Mouse (Mus musculus) thymus, adult 2 months (tissue): ENCODE measurements around the gene Hist1h1e.

Experiments used
- CTCF ChIP-seq: fragments of 200-500 bp; IDR thresholded peaks from 2 replicates; pipeline ENCODE4 v1.5.1; 2012; ENCODE audit warnings: mild to moderate bottlenecking, control low read depth, low read length, moderate library complexity, borderline replicate concordance; ENCODE audit not compliant: control insufficient read depth, poor library complexity, insufficient read depth; ENCODE audit errors: extremely low read depth
- POLR2A ChIP-seq: fragments of 200-500 bp; IDR thresholded peaks from 2 replicates; pipeline ENCODE4 v1.6.1; 2012; ENCODE audit warnings: mild to moderate bottlenecking, low read length, control low read depth, moderate library complexity; ENCODE audit not compliant: control insufficient read depth, poor library complexity, insufficient read depth; ENCODE audit errors: extremely low read depth

DNA sequence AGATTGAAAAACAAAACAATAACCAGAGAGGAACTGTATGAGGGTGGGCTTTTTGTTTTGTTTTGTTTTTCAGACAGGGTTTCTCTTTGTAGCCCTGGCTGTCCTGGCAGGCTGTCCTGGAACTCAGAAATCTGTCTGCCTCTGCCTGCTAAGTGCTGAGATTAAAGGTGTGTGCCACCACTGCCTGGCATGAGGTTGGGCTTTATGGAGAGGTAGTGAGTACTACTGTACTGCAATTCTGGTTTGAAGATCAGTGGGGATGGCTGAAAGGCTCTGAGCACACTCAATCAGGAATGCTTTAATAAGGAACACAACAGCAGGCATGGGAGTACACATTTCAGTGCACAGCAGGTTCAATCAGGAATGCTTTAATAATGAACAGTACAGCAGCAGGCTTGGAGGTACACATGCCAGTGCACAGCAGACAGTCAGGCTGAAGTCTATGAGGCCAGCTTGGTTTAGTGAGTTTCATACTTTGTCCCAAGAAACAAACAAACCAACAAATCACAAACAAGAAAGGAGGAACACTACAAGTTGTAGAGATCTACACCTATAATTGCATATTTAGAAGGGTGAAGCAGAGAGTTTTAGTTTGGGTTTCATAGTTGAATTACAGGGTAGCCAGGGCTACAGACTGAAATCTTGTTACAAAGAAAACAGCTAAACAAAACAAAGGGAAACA is 38.8 kb downstream of the Hist1h1e start:
- TF ChIP-seq CTCF (no peak), POLR2A (no peak)
